ENCODE assay signal across 10 mouse cellular contexts in genomic region chr15:85656852-85657251, GRCm38 (mm10).
DNase-seq lines count a peak whose midpoint lies in the region; ATAC-seq and TF ChIP-seq lines count a peak whose summit lies in the region.
"Had no signal": no experiment of that assay in that cellular context is flagged by ENCODE, and none has a peak within 500 bp of the region (broad histone marks: within the 10 kb centered on the region; RNA-seq: fewer than 3 reads in every experiment).

No protein-coding gene starts in this region.

- no peak for TF ChIP-seq EP300 in heart, postnatal 0 days (IDR thresholded peaks at IDR 0.05; ENCODE audit: low read depth)
- no peak for TF ChIP-seq EP300 in stomach, postnatal 0 days (optimal IDR thresholded peaks at IDR 0.05)

- H3K27me3 ChIP-seq in heart, postnatal 0 days (ENCODE audit: control insufficient read depth, insufficient read depth, low read length), result no peaks in the 10 kb centered on the region
- peaks cover 55% of the 10 kb centered on the region for H3K27me3 ChIP-seq in neural tube, embryonic 12.5 days (replicated peaks)
- no peaks in the 10 kb centered on the region for H3K27me3 ChIP-seq in stomach, postnatal 0 days (ENCODE audit: control insufficient read depth, insufficient read depth, low read length)

- H3K4me2 ChIP-seq in heart, postnatal 0 days (ENCODE audit: low read depth, low read length), result no peak overlapping the region
- H3K4me2 ChIP-seq in neural tube, embryonic 12.5 days (replicated peaks), result 0 out of 2 replicates have a peak overlapping the region, but pooled peaks have one; percentile 9
- H3K4me2 ChIP-seq in stomach, postnatal 0 days (replicated peaks; ENCODE audit: low read depth), result no peak overlapping the region

- 0 out of 2 replicates have a peak overlapping the region, but pooled peaks have one; percentile 31 for H3K9ac ChIP-seq in heart, postnatal 0 days (replicated peaks; ENCODE audit: low read depth, low read length)
- no peak overlapping the region for H3K9ac ChIP-seq in neural tube, embryonic 12.5 days
- H3K9ac ChIP-seq in stomach, postnatal 0 days (ENCODE audit: low read length), result 0 out of 2 replicates have a peak overlapping the region, but pooled peaks have one; percentile 38
- H3K9ac ChIP-seq: heart, embryonic 15.5 days had no signal

- no peak for ATAC-seq in heart, postnatal 0 days (ENCODE audit: insufficient read depth, low read depth)
- no peak for ATAC-seq in neural tube, embryonic 12.5 days (ENCODE audit: low FRiP score, low read depth)
- no peak for ATAC-seq in stomach, postnatal 0 days (ENCODE audit: low FRiP score, low TSS enrichment)

- H3K9me3 ChIP-seq in heart, postnatal 0 days (replicated peaks; ENCODE audit: control insufficient read depth, low read length), result no peaks in the 10 kb centered on the region
- H3K9me3 ChIP-seq in neural tube, embryonic 12.5 days, result no peaks in the 10 kb centered on the region
- H3K9me3 ChIP-seq in stomach, postnatal 0 days (ENCODE audit: control insufficient read depth, low read length), result no peaks in the 10 kb centered on the region
- H3K9me3 ChIP-seq: heart, embryonic 15.5 days had no signal

- peaks cover 9% of the 10 kb centered on the region; the same call in 1 of the 2 replicates for H3K36me3 ChIP-seq in heart, postnatal 0 days (replicated peaks; ENCODE audit: control insufficient read depth, insufficient read depth, low read length)
- H3K36me3 ChIP-seq in neural tube, embryonic 12.5 days, result no peaks in the 10 kb centered on the region
- H3K36me3 ChIP-seq in stomach, postnatal 0 days (ENCODE audit: control insufficient read depth, insufficient read depth, low read length), result peaks cover 5% of the 10 kb centered on the region; the same call in 1 of the 2 replicates
- H3K36me3 ChIP-seq: heart, embryonic 15.5 days had no signal

- H3K4me3 ChIP-seq in heart, postnatal 0 days (ENCODE audit: low read depth, low read length), result no peak overlapping the region
- no peak overlapping the region for H3K4me3 ChIP-seq in neural tube, embryonic 12.5 days
- no peak overlapping the region for H3K4me3 ChIP-seq in stomach, postnatal 0 days (ENCODE audit: low read depth, low read length)
- H3K4me3 ChIP-seq: heart, embryonic 15.5 days had no signal

- no peak for TF ChIP-seq CTCF in heart, postnatal 0 days (IDR thresholded peaks at IDR 0.05; ENCODE audit: low read depth)
- TF ChIP-seq CTCF in stomach, postnatal 0 days (IDR thresholded peaks at IDR 0.05; ENCODE audit: low read depth), result no peak

- H3K4me1 ChIP-seq in heart, postnatal 0 days (ENCODE audit: control insufficient read depth, insufficient read depth), result peaks cover 14% of the 10 kb centered on the region; the same call in 1 of the 2 replicates
- H3K4me1 ChIP-seq in neural tube, embryonic 12.5 days, result peaks cover 59% of the 10 kb centered on the region
- H3K4me1 ChIP-seq in stomach, postnatal 0 days (replicated peaks; ENCODE audit: control insufficient read depth, insufficient read depth), result peaks cover 6% of the 10 kb centered on the region; the same call in 1 of the 2 replicates

- WGBS in heart, postnatal 0 days, result 86% methylated on average over 6 of the region's 6 CpGs
- WGBS in neural tube, embryonic 12.5 days, result 76% methylated on average over 6 of the region's 6 CpGs
- 78% methylated on average over 6 of the region's 6 CpGs for WGBS in stomach, postnatal 0 days

- no peak for DNase-seq in heart, postnatal 0 days (ENCODE audit: low spot score)
- no peak for DNase-seq in heart, adult 9 months (ENCODE audit: low spot score in 2 of 2)
- no peak for DNase-seq in neural tube, embryonic 10.5 days (ENCODE audit: extremely low spot score, low spot score)
- DNase-seq in cerebellum, postnatal 14 days, result peak; percentile 57 to 72
- DNase-seq in stomach, postnatal 0 days (ENCODE audit: low spot score), result no peak
- DNase-seq in MN1 (ENCODE audit: low spot score), result no peak
- DNase-seq: embryo, embryonic 11 days; right cerebral cortex, adult 18-20 months had no signal

- H3K27ac ChIP-seq in heart, postnatal 0 days (ENCODE audit: low read depth), result peak overlapping the region; percentile 67; the same call in 1 of the 2 replicates
- no peak overlapping the region for H3K27ac ChIP-seq in neural tube, embryonic 12.5 days
- no peak overlapping the region for H3K27ac ChIP-seq in stomach, postnatal 0 days (replicated peaks)

Comparison
In these comparisons a context has a peak if more than half of its experiments do, and no peak if none do; other contexts are left out.
1. DNase-seq: peak in cerebellum, postnatal 14 days (2 of 2); none in heart, postnatal 0 days (single experiment), heart, adult 9 months (0 of 2), neural tube, embryonic 10.5 days (single experiment), stomach, postnatal 0 days (single experiment) and MN1 (single experiment).